Mouse (Mus musculus) CD4-positive helper T cell, adult 2 months (primary cell): Measurements from ENCODE around the gene Hspg2.

Source experiments
- DNase-seq: peaks from one replicate; pipeline ENCODE4 v3.0.0-alpha.2; 2012; ENCODE audit warnings: low read depth, missing footprints, low spot score

Gene Hspg2

GRCm38 (mm10) chr4:137500953-137501352, 32.4 kb downstream of the Hspg2 start:
- no peak for DNase-seq

GRCm38 (mm10) chr4:137502183-137502582, 33.6 kb downstream of the Hspg2 start:
- DNase-seq = no peak

- no peak for DNase-seq
These were observed 34.2 kb downstream of the Hspg2 start for GRCm38 (mm10) chr4:137502801-137503200.

GRCm38 (mm10) chr4:137503509-137503971, 35.0 kb downstream of the Hspg2 start:
- no peak for DNase-seq

GRCm38 (mm10) chr4:137506629-137507028, 38.1 kb downstream of the Hspg2 start:
- no peak for DNase-seq

GRCm38 (mm10) chr4:137509528-137509927, 41.0 kb downstream of the Hspg2 start:
- no peak for DNase-seq

- DNase-seq = no peak
These were observed 41.6 kb downstream of the Hspg2 start for GRCm38 (mm10) chr4:137510021-137510696.

- DNase-seq = no peak
These were observed 44.3 kb downstream of the Hspg2 start for GRCm38 (mm10) chr4:137512897-137513296.

- DNase-seq = no peak
These were observed 49.6 kb downstream of the Hspg2 start for GRCm38 (mm10) chr4:137517989-137518691.

GRCm38 (mm10) chr4:137518746-137519145, 50.2 kb downstream of the Hspg2 start:
- DNase-seq = no peak

GRCm38 (mm10) chr4:137520346-137520745, 51.8 kb downstream of the Hspg2 start:
- no peak for DNase-seq

GRCm38 (mm10) chr4:137521966-137522365, 53.4 kb downstream of the Hspg2 start:
- DNase-seq = no peak

GRCm38 (mm10) chr4:137525426-137525825, 56.9 kb downstream of the Hspg2 start:
- no peak for DNase-seq

- DNase-seq = no peak
These were observed 58.8 kb downstream of the Hspg2 start for GRCm38 (mm10) chr4:137527368-137527767.

- no peak for DNase-seq
These were observed 59.3 kb downstream of the Hspg2 start for GRCm38 (mm10) chr4:137527872-137528271.

GRCm38 (mm10) chr4:137540356-137540755, 71.8 kb downstream of the Hspg2 start:
- DNase-seq = no peak

- no peak for DNase-seq
These were observed 74.4 kb downstream of the Hspg2 start for GRCm38 (mm10) chr4:137542968-137543367.

GRCm38 (mm10) chr4:137545568-137545967, 77.0 kb downstream of the Hspg2 start:
- DNase-seq = no peak

GRCm38 (mm10) chr4:137546003-137546525, 77.5 kb downstream of the Hspg2 start:
- DNase-seq = no peak

- no peak for DNase-seq
These were observed 84.9 kb downstream of the Hspg2 start for GRCm38 (mm10) chr4:137553466-137553865.

- no peak for DNase-seq
These were observed 88.2 kb downstream of the Hspg2 start for GRCm38 (mm10) chr4:137556673-137557210.

- no peak for DNase-seq
These were observed 101.3 kb downstream of the Hspg2 start for GRCm38 (mm10) chr4:137569873-137570272.

GRCm38 (mm10) chr4:137574469-137574868, 105.9 kb downstream of the Hspg2 start, which contains the start of gene Ldlrad2:
TSS of gene Ldlrad2 (minus strand) at chr4:137574569.
- DNase-seq = no peak
